Mouse (Mus musculus): ENCODE measurements around the gene Phf21a. TPM values are rescaled to one million over a fixed set of nuclear protein-coding genes. Genes with fewer than 3 reads are reported as not detected.

Gene Phf21a
- polyA plus RNA-seq, 1 experiment = 49.2 TPM

DNA sequence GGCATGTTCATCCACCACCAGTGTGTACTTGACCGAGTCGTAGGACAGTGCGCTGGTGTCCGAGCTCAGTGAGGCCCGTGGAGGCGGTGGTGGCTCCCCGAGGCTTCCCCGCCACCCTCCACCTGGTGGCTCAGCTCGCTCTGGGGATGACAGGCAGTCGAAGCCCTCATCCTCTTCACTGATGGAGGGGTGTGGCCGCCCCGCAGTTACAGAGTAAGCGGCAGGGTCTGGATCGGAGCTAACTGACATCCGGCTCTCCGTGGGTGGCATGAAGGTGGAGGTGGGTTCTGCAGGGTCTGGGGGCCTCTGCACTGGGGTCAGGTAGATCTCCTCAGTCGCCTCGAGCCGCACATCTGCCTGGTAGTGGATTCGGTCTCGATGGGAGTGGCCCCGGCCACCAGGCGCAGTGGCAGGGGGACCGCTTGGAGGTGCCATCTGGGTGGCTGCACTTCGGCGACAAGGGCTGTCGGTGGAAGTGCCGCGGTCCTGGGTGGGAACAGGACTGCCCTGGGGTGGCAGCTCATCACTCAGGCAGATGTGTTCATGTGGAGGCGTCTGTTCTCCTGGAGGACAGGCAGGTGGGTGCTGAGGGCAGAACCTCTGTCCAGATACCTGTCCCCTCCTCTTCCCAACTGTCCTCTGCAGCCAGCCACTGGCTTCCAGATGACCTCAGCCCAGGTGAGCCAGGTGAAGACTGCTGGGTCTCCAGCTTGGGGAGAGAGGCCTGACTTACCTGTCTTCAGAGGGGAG is 294.1 kb downstream of the Phf21a start:
- 90% methylated on average over 30 of the region's 30 CpGs for WGBS
- Histone ChIP-seq H3K4me1 (ENCODE audit: control insufficient read depth, insufficient read depth, insufficient read length) (peaks cover 8% of the 10 kb centered on the region), H3K4me3 (ENCODE audit: extremely low read depth, insufficient read depth, insufficient read length) (no peak overlapping the region), H3K27ac (ENCODE audit: insufficient read depth, low read length) (no peak overlapping the region), H3K27me3 (ENCODE audit: control insufficient read depth, insufficient read depth, low read length) (peaks cover 12% of the 10 kb centered on the region), H3K36me3 (ENCODE audit: control insufficient read depth, insufficient read depth, low read length) (peaks cover 1% of the 10 kb centered on the region; the same call in 1 of the 2 replicates)
- DNase-seq (ENCODE audit: low read depth in 1 of 2, low spot score in 2 of 2) = no peak
- no peak for TF ChIP-seq CTCF (IDR thresholded peaks at IDR 0.05; ENCODE audit: extremely low read depth, insufficient read depth, insufficient read length, insufficient replicate concordance)
- TF ChIP-seq POLR2A (IDR thresholded peaks at IDR 0.05; ENCODE audit: low read depth, low read length) = no peak

DNA sequence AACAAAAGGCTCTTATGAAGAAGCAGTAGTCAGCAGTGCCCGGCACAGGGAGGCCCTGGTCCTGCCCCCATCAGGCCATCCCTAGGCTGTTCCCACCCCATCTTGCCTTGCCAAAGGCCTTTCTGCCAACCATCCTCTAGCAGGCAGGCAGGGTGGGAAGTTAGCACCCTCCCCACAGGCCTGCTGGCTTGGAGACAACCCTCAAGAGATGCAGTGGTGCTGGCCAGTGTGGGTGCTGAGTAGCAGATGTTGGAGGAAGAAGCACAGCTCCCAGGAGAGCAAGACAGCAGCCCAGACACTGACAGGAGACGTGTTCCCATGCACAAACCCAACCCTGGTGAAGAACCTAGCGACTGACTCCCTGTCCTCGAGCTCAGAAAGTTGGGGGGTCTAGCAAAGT is 294.7 kb downstream of the Phf21a start:
- no peak for DNase-seq (ENCODE audit: low read depth in 1 of 2, low spot score in 2 of 2)
- 68% methylated on average over 4 of the region's 4 CpGs for WGBS
- Histone ChIP-seq H3K36me3 (ENCODE audit: control insufficient read depth, insufficient read depth, low read length) (peaks cover 1% of the 10 kb centered on the region; the same call in 1 of the 2 replicates), H3K4me3 (ENCODE audit: extremely low read depth, insufficient read depth, insufficient read length) (no peak overlapping the region), H3K27ac (ENCODE audit: insufficient read depth, low read length) (no peak overlapping the region), H3K4me1 (ENCODE audit: control insufficient read depth, insufficient read depth, insufficient read length) (peaks cover 8% of the 10 kb centered on the region), H3K27me3 (ENCODE audit: control insufficient read depth, insufficient read depth, low read length) (peaks cover 17% of the 10 kb centered on the region)
- no peak for TF ChIP-seq CTCF (IDR thresholded peaks at IDR 0.05; ENCODE audit: extremely low read depth, insufficient read depth, insufficient read length, insufficient replicate concordance)
- TF ChIP-seq POLR2A (IDR thresholded peaks at IDR 0.05; ENCODE audit: low read depth, low read length) = no peak

DNA sequence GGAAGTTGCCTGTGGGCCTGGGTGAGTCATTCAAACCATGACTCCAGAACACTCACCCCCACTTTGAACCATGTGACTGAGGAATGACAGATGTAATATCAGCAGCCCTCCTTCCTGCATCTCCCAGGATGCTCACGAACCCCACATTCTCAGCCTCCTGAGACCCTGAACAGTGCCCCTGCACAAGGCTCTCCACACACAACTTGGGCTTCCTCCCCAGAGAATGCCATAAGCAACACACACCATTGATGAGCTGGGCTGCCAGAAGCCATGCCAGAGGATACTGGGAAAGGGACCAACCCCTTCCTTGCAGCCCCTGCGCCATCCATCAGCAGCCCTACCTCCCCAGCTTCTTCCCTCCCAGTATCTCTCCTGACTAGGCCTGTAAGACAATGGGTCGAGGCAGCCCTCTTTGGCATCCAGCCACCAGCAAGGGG is 295.2 kb downstream of the Phf21a start:
- H3K36me3 ChIP-seq (ENCODE audit: control insufficient read depth, insufficient read depth, low read length) = no peaks in the 10 kb centered on the region
- peaks cover 19% of the 10 kb centered on the region for H3K27me3 ChIP-seq (ENCODE audit: control insufficient read depth, insufficient read depth, low read length)
- DNase-seq (ENCODE audit: low read depth in 1 of 2, low spot score in 2 of 2) = no peak
- TF ChIP-seq CTCF (IDR thresholded peaks at IDR 0.05; ENCODE audit: extremely low read depth, insufficient read depth, insufficient read length, insufficient replicate concordance) = no peak
- no peak overlapping the region for H3K27ac ChIP-seq (ENCODE audit: insufficient read depth, low read length)
- no peak overlapping the region for H3K4me3 ChIP-seq (ENCODE audit: extremely low read depth, insufficient read depth, insufficient read length)
- 72% methylated on average over 3 of the region's 3 CpGs for WGBS
- peaks cover 8% of the 10 kb centered on the region for H3K4me1 ChIP-seq (ENCODE audit: control insufficient read depth, insufficient read depth, insufficient read length)

DNA sequence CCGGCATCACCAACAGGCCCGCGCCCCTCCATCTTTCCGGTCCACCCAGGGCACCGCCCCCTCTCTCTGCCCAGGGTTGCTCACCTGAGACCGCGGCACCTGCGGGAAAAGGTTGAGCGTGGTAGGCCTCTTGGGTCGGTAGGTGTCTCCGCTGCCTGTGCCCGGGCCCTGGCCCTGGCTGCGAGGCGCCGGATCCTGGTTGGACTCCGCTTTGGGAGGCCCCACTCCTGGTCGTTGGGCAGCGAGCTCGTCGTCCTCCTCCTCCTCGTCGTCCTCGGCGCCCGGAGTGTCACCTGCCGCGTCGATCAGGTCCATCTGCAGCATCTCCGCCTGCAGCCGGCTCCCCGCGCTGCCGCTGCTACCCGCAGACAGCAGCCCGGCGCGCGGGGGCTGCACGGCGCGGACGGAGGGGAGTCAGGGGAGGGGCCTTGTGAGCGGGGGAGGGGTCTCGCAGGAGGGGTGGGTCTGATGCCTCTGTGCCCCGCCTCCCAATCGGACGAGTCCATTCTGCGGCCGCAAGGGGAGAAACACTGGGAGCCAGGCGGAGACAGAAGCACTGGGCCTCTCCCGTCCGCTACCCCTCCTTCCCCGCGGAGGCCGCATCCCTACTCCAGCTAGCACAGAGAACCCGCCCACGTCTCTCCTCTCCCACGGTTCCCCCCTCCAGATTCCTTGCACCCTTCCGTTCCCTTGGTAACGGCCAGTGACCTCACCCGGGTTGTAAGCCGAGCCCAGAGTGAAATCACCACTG is 296.1 kb downstream of the Phf21a start:
- no peak for TF ChIP-seq CTCF (IDR thresholded peaks at IDR 0.05; ENCODE audit: extremely low read depth, insufficient read depth, insufficient read length, insufficient replicate concordance)
- no peak for TF ChIP-seq POLR2A (IDR thresholded peaks at IDR 0.05; ENCODE audit: low read depth, low read length)
- no peak overlapping the region for H3K27ac ChIP-seq (ENCODE audit: insufficient read depth, low read length)
- H3K27me3 ChIP-seq (ENCODE audit: control insufficient read depth, insufficient read depth, low read length) = peaks cover 20% of the 10 kb centered on the region
- H3K36me3 ChIP-seq (ENCODE audit: control insufficient read depth, insufficient read depth, low read length) = no peaks in the 10 kb centered on the region
- WGBS = 4% methylated on average over 61 of the region's 62 CpGs
- DNase-seq (ENCODE audit: low read depth in 1 of 2, low spot score in 2 of 2) = peak in 1 of 2 experiments; percentile 27
- peak overlapping the region; percentile 52 for H3K4me3 ChIP-seq (ENCODE audit: extremely low read depth, insufficient read depth, insufficient read length)
- peaks cover 8% of the 10 kb centered on the region for H3K4me1 ChIP-seq (ENCODE audit: control insufficient read depth, insufficient read depth, insufficient read length)

DNA sequence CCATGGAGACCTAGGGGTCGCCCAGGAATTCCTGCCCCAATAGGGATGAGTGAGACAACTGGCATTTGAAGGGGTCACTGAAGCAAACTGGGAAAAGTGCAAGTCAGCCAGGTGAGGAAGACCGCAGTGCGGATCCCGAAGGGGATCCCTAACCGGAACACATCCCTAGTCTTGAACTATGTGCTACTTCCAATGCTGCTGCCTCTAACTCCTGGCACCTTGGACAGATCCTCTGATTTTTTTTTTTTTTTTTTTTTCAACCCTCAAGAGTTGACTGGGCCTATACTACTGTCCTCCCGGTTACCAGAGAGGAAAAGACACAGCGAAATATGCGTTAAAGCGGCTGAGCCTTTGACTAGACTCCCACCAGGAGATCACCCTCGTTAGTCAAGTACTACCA is 296.7 kb downstream of the Phf21a start:
- Histone ChIP-seq H3K27ac (ENCODE audit: insufficient read depth, low read length) (no peak overlapping the region), H3K27me3 (ENCODE audit: control insufficient read depth, insufficient read depth, low read length) (peaks cover 20% of the 10 kb centered on the region), H3K4me1 (ENCODE audit: control insufficient read depth, insufficient read depth, insufficient read length) (peaks cover 8% of the 10 kb centered on the region), H3K36me3 (ENCODE audit: control insufficient read depth, insufficient read depth, low read length) (no peaks in the 10 kb centered on the region), H3K4me3 (ENCODE audit: extremely low read depth, insufficient read depth, insufficient read length) (peak overlapping the region; percentile 40)
- 42% methylated on average over 10 of the region's 10 CpGs for WGBS
- no peak for DNase-seq (ENCODE audit: low read depth in 1 of 2, low spot score in 2 of 2)
- no peak for TF ChIP-seq POLR2A (IDR thresholded peaks at IDR 0.05; ENCODE audit: low read depth, low read length)
- no peak for TF ChIP-seq CTCF (IDR thresholded peaks at IDR 0.05; ENCODE audit: extremely low read depth, insufficient read depth, insufficient read length, insufficient replicate concordance)

DNA sequence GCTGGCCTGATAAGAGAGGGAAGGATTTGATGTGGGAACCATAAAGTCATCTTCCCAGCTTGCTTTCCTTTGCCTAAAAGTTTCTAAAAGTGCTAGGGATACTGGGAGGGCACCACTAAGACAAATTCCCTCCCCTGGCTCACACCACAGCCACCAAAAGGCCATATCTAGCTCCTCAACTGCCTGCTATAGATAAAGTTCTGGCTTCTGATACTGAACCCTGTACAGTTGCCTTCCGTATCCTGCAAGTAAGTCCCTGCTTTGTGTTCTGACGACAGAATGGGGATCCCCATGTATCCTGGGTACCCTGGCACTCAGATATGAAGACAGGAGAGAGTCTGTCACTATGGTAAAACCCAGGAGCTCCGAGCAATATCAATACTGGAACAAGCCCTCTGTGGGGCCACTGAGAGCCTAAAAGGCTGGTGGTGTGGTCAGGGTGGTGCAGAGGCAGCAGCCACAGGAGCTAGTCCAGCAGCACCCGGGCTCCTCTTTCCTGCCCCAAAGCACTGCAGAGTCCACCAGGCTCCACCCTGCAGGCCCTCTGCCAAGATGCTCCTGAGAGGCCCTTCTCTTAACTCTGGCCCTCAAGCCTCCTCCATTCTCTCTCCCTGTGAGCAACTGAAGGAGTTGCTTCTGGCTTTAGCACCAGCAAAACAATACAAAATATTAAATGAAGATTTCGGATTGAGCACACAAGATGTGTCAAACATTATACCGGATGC is 297.5 kb downstream of the Phf21a start:
- Histone ChIP-seq H3K27me3 (ENCODE audit: control insufficient read depth, insufficient read depth, low read length) (peaks cover 20% of the 10 kb centered on the region), H3K4me3 (ENCODE audit: extremely low read depth, insufficient read depth, insufficient read length) (no peak overlapping the region), H3K4me1 (ENCODE audit: control insufficient read depth, insufficient read depth, insufficient read length) (peaks cover 8% of the 10 kb centered on the region), H3K27ac (ENCODE audit: insufficient read depth, low read length) (no peak overlapping the region), H3K36me3 (ENCODE audit: control insufficient read depth, insufficient read depth, low read length) (no peaks in the 10 kb centered on the region)
- DNase-seq (ENCODE audit: low read depth in 1 of 2, low spot score in 2 of 2) = no peak
- no peak for TF ChIP-seq CTCF (IDR thresholded peaks at IDR 0.05; ENCODE audit: extremely low read depth, insufficient read depth, insufficient read length, insufficient replicate concordance)
- 71% methylated on average over 6 of the region's 6 CpGs for WGBS

Data from spleen, adult 2 months (tissue).